Comparison of ENCODE assay signal across 8 mouse cellular contexts in genomic region chr16:38673511-38673910, GRCm38 (mm10). TPM values are rescaled to one million over a fixed set of nuclear protein-coding genes. Genes with fewer than 3 reads are reported as not detected.
DNase-seq lines count a peak whose midpoint lies in the region; ATAC-seq and TF ChIP-seq lines count a peak whose summit lies in the region.

No protein-coding gene starts in this region.

- ATAC-seq in kidney, embryonic 14.5 days (ENCODE audit: low FRiP score, low TSS enrichment), result peak; percentile 20; the same call in 1 of the 2 replicates
- peak; percentile 80 for ATAC-seq in forebrain, embryonic 12.5 days (ENCODE audit: low FRiP score)
- ATAC-seq in midbrain, embryonic 16.5 days, result peak; percentile 93
- ATAC-seq in liver, postnatal 0 days, result no peak

- no peaks in the 10 kb centered on the region for H3K9me3 ChIP-seq in kidney, embryonic 14.5 days (ENCODE audit: control insufficient read depth, low read length)
- no peaks in the 10 kb centered on the region for H3K9me3 ChIP-seq in forebrain, embryonic 12.5 days
- no peaks in the 10 kb centered on the region for H3K9me3 ChIP-seq in midbrain, embryonic 16.5 days (replicated peaks; ENCODE audit: control insufficient read depth, low read length, poor library complexity, severe bottlenecking)
- H3K9me3 ChIP-seq in liver, postnatal 0 days (ENCODE audit: low read length), result no peaks in the 10 kb centered on the region

- no peak for DNase-seq in kidney, adult 2 months
- DNase-seq in layer of hippocampus, adult 18-20 months (ENCODE audit: low spot score in 2 of 2), result peak; percentile 71 to 88
- DNase-seq in urinary bladder, postnatal 10 days (ENCODE audit: low spot score), result no peak
- no peak for DNase-seq in liver
- no peak for DNase-seq in liver, postnatal 0 days

- no peak overlapping the region for H3K4me3 ChIP-seq in kidney, embryonic 14.5 days (ENCODE audit: low read length)
- no peak overlapping the region for H3K4me3 ChIP-seq in kidney, adult 2 months (ENCODE audit: insufficient read depth, low read depth, low read length)
- H3K4me3 ChIP-seq in forebrain, embryonic 12.5 days (replicated peaks), result no peak overlapping the region
- no peak overlapping the region for H3K4me3 ChIP-seq in midbrain, embryonic 16.5 days (ENCODE audit: low read depth, low read length)
- no peak overlapping the region for H3K4me3 ChIP-seq in liver, postnatal 0 days (ENCODE audit: low read depth, low read length)

- H3K27ac ChIP-seq in kidney, embryonic 14.5 days (ENCODE audit: low read depth, low read length), result no peak overlapping the region
- H3K27ac ChIP-seq in kidney, adult 2 months (ENCODE audit: insufficient read depth, low read depth, low read length), result no peak overlapping the region
- 0 out of 2 replicates have a peak overlapping the region, but pooled peaks have one; percentile 16 for H3K27ac ChIP-seq in forebrain, embryonic 12.5 days
- peak overlapping the region; percentile 54; the same call in 1 of the 2 replicates for H3K27ac ChIP-seq in midbrain, embryonic 16.5 days (ENCODE audit: low read length)
- no peak overlapping the region for H3K27ac ChIP-seq in liver, postnatal 0 days (ENCODE audit: low read depth)

- H3K4me2 ChIP-seq in kidney, embryonic 14.5 days (replicated peaks; ENCODE audit: low read depth, low read length), result no peak overlapping the region
- H3K4me2 ChIP-seq in forebrain, embryonic 12.5 days, result no peak overlapping the region
- H3K4me2 ChIP-seq in midbrain, embryonic 16.5 days (ENCODE audit: low read length), result no peak overlapping the region
- no peak overlapping the region for H3K4me2 ChIP-seq in liver, postnatal 0 days (ENCODE audit: low read depth, low read length)

- no peak for TF ChIP-seq EP300 in liver, postnatal 0 days (IDR thresholded peaks at IDR 0.05; ENCODE audit: low read depth)

- no peaks in the 10 kb centered on the region for H3K36me3 ChIP-seq in kidney, embryonic 14.5 days (ENCODE audit: control insufficient read depth, insufficient read depth, low read length)
- no peaks in the 10 kb centered on the region for H3K36me3 ChIP-seq in kidney, adult 2 months (ENCODE audit: control insufficient read depth, insufficient read depth, low read length)
- H3K36me3 ChIP-seq in forebrain, embryonic 12.5 days (replicated peaks), result no peaks in the 10 kb centered on the region
- H3K36me3 ChIP-seq in midbrain, embryonic 16.5 days (ENCODE audit: control insufficient read depth, insufficient read depth, low read length), result no peaks in the 10 kb centered on the region
- no peaks in the 10 kb centered on the region for H3K36me3 ChIP-seq in liver, postnatal 0 days (replicated peaks; ENCODE audit: insufficient read depth, low read length)

- H3K27me3 ChIP-seq in kidney, embryonic 14.5 days (ENCODE audit: control insufficient read depth, insufficient read depth, low read length), result no peaks in the 10 kb centered on the region
- no peaks in the 10 kb centered on the region for H3K27me3 ChIP-seq in kidney, adult 2 months (replicated peaks; ENCODE audit: control insufficient read depth, insufficient read depth, low read length)
- H3K27me3 ChIP-seq in forebrain, embryonic 12.5 days, result no peaks in the 10 kb centered on the region
- H3K27me3 ChIP-seq in midbrain, embryonic 16.5 days (ENCODE audit: control insufficient read depth, insufficient read depth, low read depth, low read length), result no peaks in the 10 kb centered on the region
- no peaks in the 10 kb centered on the region for H3K27me3 ChIP-seq in liver, postnatal 0 days (ENCODE audit: insufficient read depth, low read length)

- TF ChIP-seq CTCF in kidney, adult 2 months (conservative IDR thresholded peaks at IDR 0.05; ENCODE audit: insufficient read depth, insufficient read length, low read depth, low read length), result no peak
- TF ChIP-seq CTCF in liver, postnatal 0 days (IDR thresholded peaks at IDR 0.05; ENCODE audit: low read depth), result no peak

- no peaks in the 10 kb centered on the region for H3K4me1 ChIP-seq in kidney, embryonic 14.5 days (ENCODE audit: control insufficient read depth, insufficient read depth, low read length)
- H3K4me1 ChIP-seq in kidney, adult 2 months (ENCODE audit: control insufficient read depth, insufficient read depth, low read length), result no peaks in the 10 kb centered on the region; the same call in 1 of the 2 replicates
- H3K4me1 ChIP-seq in forebrain, embryonic 12.5 days, result peaks cover 27% of the 10 kb centered on the region; the same call in 1 of the 2 replicates
- H3K4me1 ChIP-seq in midbrain, embryonic 16.5 days (ENCODE audit: control insufficient read depth, insufficient read depth, low read length), result peaks cover 7% of the 10 kb centered on the region
- H3K4me1 ChIP-seq in liver, postnatal 0 days (ENCODE audit: insufficient read depth), result no peaks in the 10 kb centered on the region

- 82% methylated on average over 15 of the region's 15 CpGs for whole genome bisulfite sequencing in kidney, embryonic 14.5 days
- WGBS in kidney, adult 2 months, result 82% methylated on average over 15 of the region's 15 CpGs
- WGBS in forebrain, embryonic 12.5 days, result 62% methylated on average over 15 of the region's 15 CpGs
- WGBS in midbrain, embryonic 16.5 days, result 32% methylated on average over 15 of the region's 15 CpGs
- WGBS in liver, postnatal 0 days (ENCODE audit: insufficient replicate concordance), result 82% methylated on average over 15 of the region's 15 CpGs

- no peak overlapping the region for H3K9ac ChIP-seq in kidney, embryonic 14.5 days (ENCODE audit: low read depth, low read length)
- no peak overlapping the region for H3K9ac ChIP-seq in forebrain, embryonic 12.5 days
- H3K9ac ChIP-seq in midbrain, embryonic 16.5 days (ENCODE audit: low read depth, low read length), result no peak overlapping the region
- H3K9ac ChIP-seq in liver, postnatal 0 days (replicated peaks), result no peak overlapping the region

- TF ChIP-seq POLR2A in kidney, adult 2 months (IDR thresholded peaks at IDR 0.05; ENCODE audit: low read depth, low read length), result no peak

RNA-seq across cellular contexts. Expression of gene Arhgap31, which starts 39.6 kb away (rescaled TPM):
- 7.3 and 10.0 TPM in 2 replicates for polyA plus RNA-seq in kidney, embryonic 14.5 days (2014; fragmentation: Nextera tagmentation; extraction: Ambion mirVana)
- polyA plus RNA-seq in kidney, adult 2 months (2012; rRNA removed), result 5.8 and 6.9 TPM in 2 replicates
- 6.4 and 8.8 TPM in 2 replicates for polyA plus RNA-seq in forebrain, embryonic 12.5 days (2016; fragmentation: Nextera tagmentation; extraction: Ambion mirVana)
- 10 to 100 TPM; 18.0 to 19.5 TPM for total RNA-seq in layer of hippocampus, adult 18-20 months (2021)
- polyA plus RNA-seq in midbrain, embryonic 16.5 days (2015; fragmentation: Nextera tagmentation; extraction: Ambion mirVana), result 3.7 and 4.1 TPM in 2 replicates
- polyA plus RNA-seq in liver, postnatal 0 days (2015; fragmentation: Nextera tagmentation; extraction: Ambion mirVana), result 1.6 and 1.7 TPM in 2 replicates

Comparison
In these comparisons a context has a peak if more than half of its experiments do, and no peak if none do; other contexts are left out.
1. H3K27ac ChIP-seq: peak in forebrain, embryonic 12.5 days (single experiment) and midbrain, embryonic 16.5 days (single experiment); none in kidney, embryonic 14.5 days (single experiment), kidney, adult 2 months (single experiment) and liver, postnatal 0 days (single experiment).
2. DNase-seq: peak in layer of hippocampus, adult 18-20 months (2 of 2); none in kidney, adult 2 months (single experiment), urinary bladder, postnatal 10 days (single experiment), liver (single experiment) and liver, postnatal 0 days (single experiment).